Mouse (Mus musculus) lung, embryonic 16.5 days (tissue): ENCODE data around the gene Ercc6l2. TPM values are rescaled to one million over a fixed set of nuclear protein-coding genes. Genes with fewer than 3 reads are reported as not detected.
"Not testable (repeated sequence)": the region's sequence is repeated elsewhere in the genome, so short reads cannot be mapped to it uniquely, and the experiment has no call there.

Experiments
- ATAC-seq: fragments of 200-750 bp; cut with Nextera tagmentation; 2 replicates; pipeline ENCODE4 v1.8.0; 2017; ENCODE audit warnings: low read depth, mild to moderate bottlenecking, moderate library complexity
- H3K27ac ChIP-seq: fragments of 300-500 bp; sonication (generic); 2 replicates; pipeline ENCODE4 v1.5.1; 2014; ENCODE audit warnings: mild to moderate bottlenecking, control low read depth, low read length
- H3K27me3 ChIP-seq: fragments of 300-500 bp; sonication (generic); 2 replicates; pipeline ENCODE4 v1.6.1; 2014; ENCODE audit warnings: low read depth, low read length, mixed read lengths; ENCODE audit not compliant: control insufficient read depth, insufficient read depth
- H3K36me3 ChIP-seq: fragments of 300-500 bp; sonication (generic); 2 replicates; pipeline ENCODE4 v1.6.1; 2014; ENCODE audit warnings: low read length; ENCODE audit not compliant: control insufficient read depth, insufficient read depth
- H3K4me1 ChIP-seq: fragments of 300-500 bp; sonication (generic); replicated peaks from 2 replicates; pipeline ENCODE4 v1.6.1; 2014; ENCODE audit warnings: low read length, mixed read lengths; ENCODE audit not compliant: control insufficient read depth, insufficient read depth
- H3K4me2 ChIP-seq: fragments of 300-500 bp; sonication (generic); 2 replicates; pipeline ENCODE4 v1.6.1; 2014; ENCODE audit warnings: low read depth, low read length, control low read depth
- H3K4me3 ChIP-seq: fragments of 300-500 bp; sonication (generic); 2 replicates; pipeline ENCODE4 v1.5.1; 2014; ENCODE audit warnings: mild to moderate bottlenecking, low read length, control low read depth
- H3K9ac ChIP-seq: fragments of 300-500 bp; sonication (generic); 2 replicates; pipeline ENCODE4 v1.6.1; 2014; ENCODE audit warnings: low read length, control low read depth
- H3K9me3 ChIP-seq: fragments of 300-500 bp; sonication (generic); 2 replicates; pipeline ENCODE4 v1.6.1; 2016; ENCODE audit warnings: low read length; ENCODE audit not compliant: control insufficient read depth
- WGBS: fragments of 180-500 bp; shearing (Covaris S2); extraction: QIAGEN DNeasy Blood & Tissue Kit; methylation state at CpG from one replicate; pipeline ENCODE4 v1.1.7; 2014; 5-methylcytosine and 5-hydroxymethylcytosine counted together
- polyA plus RNA-seq: library from polyadenylated mRNA; unstranded; fragments of >200 nt; fragmentation: Nextera tagmentation; extraction: Ambion mirVana; gene quantifications from 2 replicates; pipeline ENCODE4 v1.2.1, GENCODE M21; 2015

The Ercc6l2 gene
- polyA plus RNA-seq, 1 experiment from 2014 or later = 26.0 TPM

- Histone ChIP-seq H3K4me3 (no peak overlapping the region), H3K27ac (peak overlapping the region; percentile 99), H3K4me1 (peaks cover 54% of the 10 kb centered on the region), H3K9ac (peak overlapping the region; percentile 61), H3K27me3 (no peaks in the 10 kb centered on the region), H3K9me3 (peaks cover 3% of the 10 kb centered on the region; the same call in 1 of the 2 replicates), H3K36me3 (no peaks in the 10 kb centered on the region), H3K4me2 (peak overlapping the region; percentile 26)
- WGBS = 9% methylated on average over 9 of the region's 11 CpGs
- ATAC-seq = peak; percentile 77
These were observed 103.0 kb downstream of the Ercc6l2 start for GRCm38 (mm10) chr13:63917776-63918621.

- Histone ChIP-seq H3K4me3 (no peak overlapping the region), H3K4me1 (peaks cover 54% of the 10 kb centered on the region), H3K27me3 (no peaks in the 10 kb centered on the region), H3K4me2 (peak overlapping the region; percentile 26), H3K9me3 (peaks cover 3% of the 10 kb centered on the region; the same call in 1 of the 2 replicates), H3K9ac (peak overlapping the region; percentile 61), H3K27ac (peak overlapping the region; percentile 99), H3K36me3 (no peaks in the 10 kb centered on the region)
- WGBS = 33% methylated on average over 18 of the region's 18 CpGs
- 0 out of 2 replicates have a peak, but pooled peaks have one; percentile 1 for ATAC-seq
These were observed 103.8 kb downstream of the Ercc6l2 start for GRCm38 (mm10) chr13:63918733-63919422.

- not testable (repeated sequence) for ATAC-seq, H3K4me2 ChIP-seq, H3K27ac ChIP-seq, H3K36me3 ChIP-seq, H3K4me3 ChIP-seq, H3K9me3 ChIP-seq, H3K9ac ChIP-seq, H3K27me3 ChIP-seq
- WGBS = 48% methylated on average over 2 of the region's 6 CpGs
- peaks cover 24% of the 10 kb centered on the region for H3K4me1 ChIP-seq
These were observed 109.0 kb downstream of the Ercc6l2 start for GRCm38 (mm10) chr13:63924036-63924435.

GRCm38 (mm10) chr13:63927326-63927725 lies 112.3 kb downstream of the Ercc6l2 start:
- peak; percentile 70 for ATAC-seq
- Histone ChIP-seq H3K4me3 (no peak overlapping the region), H3K9me3 (no peaks in the 10 kb centered on the region), H3K27ac (peak overlapping the region; percentile 51; the same call in 1 of the 2 replicates), H3K27me3 (no peaks in the 10 kb centered on the region), H3K36me3 (no peaks in the 10 kb centered on the region), H3K4me1 (peaks cover 27% of the 10 kb centered on the region), H3K9ac (no peak overlapping the region), H3K4me2 (no peak overlapping the region)
- 31% methylated on average over 4 of the region's 4 CpGs for WGBS

GRCm38 (mm10) chr13:63929351-63929750 lies 114.3 kb downstream of the Ercc6l2 start:
- Histone ChIP-seq H3K4me1 (peaks cover 27% of the 10 kb centered on the region), H3K36me3 (no peaks in the 10 kb centered on the region), H3K27ac (peak overlapping the region; percentile 36), H3K4me3 (no peak overlapping the region), H3K4me2 (no peak overlapping the region), H3K9me3 (no peaks in the 10 kb centered on the region), H3K27me3 (no peaks in the 10 kb centered on the region), H3K9ac (no peak overlapping the region)
- ATAC-seq = peak; percentile 83
- 16% methylated on average over 1 of the region's 1 CpGs for WGBS

GRCm38 (mm10) chr13:63929917-63930515 lies 115.0 kb downstream of the Ercc6l2 start:
- Histone ChIP-seq H3K27ac (peak overlapping the region; percentile 34), H3K27me3 (no peaks in the 10 kb centered on the region), H3K4me3 (no peak overlapping the region), H3K36me3 (no peaks in the 10 kb centered on the region), H3K9me3 (no peaks in the 10 kb centered on the region), H3K9ac (no peak overlapping the region), H3K4me1 (peaks cover 27% of the 10 kb centered on the region), H3K4me2 (no peak overlapping the region)
- 41% methylated on average over 5 of the region's 5 CpGs for WGBS
- peak; percentile 9; the same call in 1 of the 2 replicates for ATAC-seq

GRCm38 (mm10) chr13:63930525-63930924 lies 115.5 kb downstream of the Ercc6l2 start:
- no peak overlapping the region for H3K27ac ChIP-seq
- H3K4me1 ChIP-seq = peaks cover 27% of the 10 kb centered on the region
- H3K36me3 ChIP-seq = no peaks in the 10 kb centered on the region
- ATAC-seq = no peak
- H3K9me3 ChIP-seq = no peaks in the 10 kb centered on the region
- WGBS = 47% methylated on average over 10 of the region's 10 CpGs
- no peak overlapping the region for H3K4me3 ChIP-seq
- H3K4me2 ChIP-seq = no peak overlapping the region
- no peak overlapping the region for H3K9ac ChIP-seq
- H3K27me3 ChIP-seq = no peaks in the 10 kb centered on the region

GRCm38 (mm10) chr13:63936369-63936768 lies 121.3 kb downstream of the Ercc6l2 start:
- 68% methylated on average over 9 of the region's 9 CpGs for WGBS
- Histone ChIP-seq H3K4me2 (no peak overlapping the region), H3K9me3 (no peaks in the 10 kb centered on the region), H3K9ac (no peak overlapping the region), H3K27me3 (no peaks in the 10 kb centered on the region), H3K4me3 (no peak overlapping the region), H3K36me3 (no peaks in the 10 kb centered on the region), H3K4me1 (no peaks in the 10 kb centered on the region; the same call in 1 of the 2 replicates), H3K27ac (no peak overlapping the region)
- ATAC-seq = no peak

GRCm38 (mm10) chr13:63940257-63940656 lies 125.2 kb downstream of the Ercc6l2 start:
- WGBS = 39% methylated on average over 1 of the region's 1 CpGs
- Histone ChIP-seq H3K27ac (no peak overlapping the region), H3K36me3 (no peaks in the 10 kb centered on the region), H3K4me2 (no peak overlapping the region), H3K9me3 (no peaks in the 10 kb centered on the region), H3K27me3 (no peaks in the 10 kb centered on the region), H3K4me1 (peaks cover 5% of the 10 kb centered on the region; the same call in 1 of the 2 replicates), H3K9ac (no peak overlapping the region), H3K4me3 (no peak overlapping the region)
- 0 out of 2 replicates have a peak, but pooled peaks have one; percentile 22 for ATAC-seq
